Mouse (Mus musculus): ENCODE measurements around the gene Ccdc151. TPM values are rescaled to one million over a fixed set of nuclear protein-coding genes. Genes with fewer than 3 reads are reported as not detected.

Gene Ccdc151
- polyA plus RNA-seq, 1 experiment from 2014 or later = 2.6 TPM

- 67% methylated on average over 2 of the region's 2 CpGs for WGBS
- Histone ChIP-seq H3K36me3 (replicated peaks; ENCODE audit: control insufficient read depth, insufficient read depth, low read depth, low read length) (no peaks in the 10 kb centered on the region), H3K9ac (replicated peaks; ENCODE audit: low read length) (no peak overlapping the region), H3K27ac (replicated peaks; ENCODE audit: low read depth, low read length) (no peak overlapping the region), H3K4me1 (ENCODE audit: control insufficient read depth, insufficient read depth, low read length) (no peaks in the 10 kb centered on the region), H3K4me2 (ENCODE audit: low read depth, low read length) (no peak overlapping the region), H3K4me3 (ENCODE audit: low read depth, low read length) (no peak overlapping the region), H3K9me3 (replicated peaks; ENCODE audit: control insufficient read depth, low read length) (no peaks in the 10 kb centered on the region), H3K27me3 (ENCODE audit: control insufficient read depth, insufficient read depth, low read length) (no peaks in the 10 kb centered on the region)
- DNase-seq (ENCODE audit: low spot score) (no peak), ATAC-seq (replicated peaks; ENCODE audit: insufficient number of reproducible peaks, low FRiP score, low TSS enrichment, low read depth) (no peak)
These were observed 39.4 kb upstream of the Ccdc151 start for GRCm38 (mm10) chr9:22041832-22042231.

GRCm38 (mm10) chr9:22037826-22038225, 35.4 kb upstream of the Ccdc151 start:
- no peak for ATAC-seq (replicated peaks; ENCODE audit: insufficient number of reproducible peaks, low FRiP score, low TSS enrichment, low read depth)

GRCm38 (mm10) chr9:22035300-22036044, 33.0 kb upstream of the Ccdc151 start:
- Histone ChIP-seq H3K36me3 (replicated peaks; ENCODE audit: control insufficient read depth, insufficient read depth, low read depth, low read length) (no peaks in the 10 kb centered on the region), H3K9me3 (replicated peaks; ENCODE audit: control insufficient read depth, low read length) (no peaks in the 10 kb centered on the region; the same call in 1 of the 2 replicates), H3K4me2 (ENCODE audit: low read depth, low read length) (no peak overlapping the region), H3K27ac (replicated peaks; ENCODE audit: low read depth, low read length) (no peak overlapping the region), H3K4me3 (ENCODE audit: low read depth, low read length) (no peak overlapping the region), H3K4me1 (ENCODE audit: control insufficient read depth, insufficient read depth, low read length) (no peaks in the 10 kb centered on the region; the same call in 1 of the 2 replicates), H3K9ac (replicated peaks; ENCODE audit: low read length) (no peak overlapping the region), H3K27me3 (ENCODE audit: control insufficient read depth, insufficient read depth, low read length) (no peaks in the 10 kb centered on the region)
- peak; percentile 32 for DNase-seq (ENCODE audit: low spot score)
- 51% methylated on average over 6 of the region's 6 CpGs for WGBS
- ATAC-seq (replicated peaks; ENCODE audit: insufficient number of reproducible peaks, low FRiP score, low TSS enrichment, low read depth) = peak; percentile 67; the same call in 1 of the 2 replicates

More at GRCm38 (mm10) chr9:22037826-22038225, 35.4 kb upstream of the Ccdc151 start:
- H3K27me3 ChIP-seq (ENCODE audit: control insufficient read depth, insufficient read depth, low read length) = no peaks in the 10 kb centered on the region
- DNase-seq (ENCODE audit: low spot score) = no peak
- H3K4me1 ChIP-seq (ENCODE audit: control insufficient read depth, insufficient read depth, low read length) = no peaks in the 10 kb centered on the region; the same call in 1 of the 2 replicates
- H3K9me3 ChIP-seq (replicated peaks; ENCODE audit: control insufficient read depth, low read length) = no peaks in the 10 kb centered on the region; the same call in 1 of the 2 replicates
- no peak overlapping the region for H3K4me3 ChIP-seq (ENCODE audit: low read depth, low read length)
- 76% methylated on average over 10 of the region's 10 CpGs for WGBS
- H3K27ac ChIP-seq (replicated peaks; ENCODE audit: low read depth, low read length) = no peak overlapping the region
- no peak overlapping the region for H3K9ac ChIP-seq (replicated peaks; ENCODE audit: low read length)
- H3K36me3 ChIP-seq (replicated peaks; ENCODE audit: control insufficient read depth, insufficient read depth, low read depth, low read length) = no peaks in the 10 kb centered on the region
- H3K4me2 ChIP-seq (ENCODE audit: low read depth, low read length) = no peak overlapping the region

GRCm38 (mm10) chr9:22030386-22030785, 28.0 kb upstream of the Ccdc151 start:
- no peaks in the 10 kb centered on the region for H3K27me3 ChIP-seq (ENCODE audit: control insufficient read depth, insufficient read depth, low read length)
- no peaks in the 10 kb centered on the region for H3K36me3 ChIP-seq (replicated peaks; ENCODE audit: control insufficient read depth, insufficient read depth, low read depth, low read length)
- H3K4me3 ChIP-seq (ENCODE audit: low read depth, low read length) = no peak overlapping the region
- H3K9ac ChIP-seq (replicated peaks; ENCODE audit: low read length) = no peak overlapping the region
- DNase-seq (ENCODE audit: low spot score) = no peak
- no peaks in the 10 kb centered on the region for H3K4me1 ChIP-seq (ENCODE audit: control insufficient read depth, insufficient read depth, low read length)
- no peak overlapping the region for H3K4me2 ChIP-seq (ENCODE audit: low read depth, low read length)
- 90% methylated on average over 9 of the region's 9 CpGs for WGBS
- no peak for ATAC-seq (replicated peaks; ENCODE audit: insufficient number of reproducible peaks, low FRiP score, low TSS enrichment, low read depth)
- H3K9me3 ChIP-seq (replicated peaks; ENCODE audit: control insufficient read depth, low read length) = no peaks in the 10 kb centered on the region; the same call in 1 of the 2 replicates
- no peak overlapping the region for H3K27ac ChIP-seq (replicated peaks; ENCODE audit: low read depth, low read length)

- Histone ChIP-seq H3K27ac (replicated peaks; ENCODE audit: low read depth, low read length) (no peak overlapping the region), H3K9me3 (replicated peaks; ENCODE audit: control insufficient read depth, low read length) (no peaks in the 10 kb centered on the region), H3K36me3 (replicated peaks; ENCODE audit: control insufficient read depth, insufficient read depth, low read depth, low read length) (no peaks in the 10 kb centered on the region), H3K4me2 (ENCODE audit: low read depth, low read length) (no peak overlapping the region), H3K27me3 (ENCODE audit: control insufficient read depth, insufficient read depth, low read length) (no peaks in the 10 kb centered on the region), H3K4me3 (ENCODE audit: low read depth, low read length) (no peak overlapping the region), H3K9ac (replicated peaks; ENCODE audit: low read length) (no peak overlapping the region), H3K4me1 (ENCODE audit: control insufficient read depth, insufficient read depth, low read length) (no peaks in the 10 kb centered on the region)
- DNase-seq (ENCODE audit: low spot score) = no peak
- ATAC-seq (replicated peaks; ENCODE audit: insufficient number of reproducible peaks, low FRiP score, low TSS enrichment, low read depth) = peak; percentile 48
- WGBS = 41% methylated on average over 7 of the region's 7 CpGs
These were observed 26.0 kb upstream of the Ccdc151 start for GRCm38 (mm10) chr9:22028467-22028866.

GRCm38 (mm10) chr9:22024592-22024991, 22.2 kb upstream of the Ccdc151 start:
- no peaks in the 10 kb centered on the region for H3K36me3 ChIP-seq (replicated peaks; ENCODE audit: control insufficient read depth, insufficient read depth, low read depth, low read length)
- no peak overlapping the region for H3K9ac ChIP-seq (replicated peaks; ENCODE audit: low read length)
- no peaks in the 10 kb centered on the region for H3K27me3 ChIP-seq (ENCODE audit: control insufficient read depth, insufficient read depth, low read length)
- WGBS = 44% methylated on average over 8 of the region's 8 CpGs
- H3K4me3 ChIP-seq (ENCODE audit: low read depth, low read length) = no peak overlapping the region
- H3K27ac ChIP-seq (replicated peaks; ENCODE audit: low read depth, low read length) = no peak overlapping the region
- no peak overlapping the region for H3K4me2 ChIP-seq (ENCODE audit: low read depth, low read length)
- DNase-seq (ENCODE audit: low spot score) = no peak
- no peaks in the 10 kb centered on the region for H3K9me3 ChIP-seq (replicated peaks; ENCODE audit: control insufficient read depth, low read length)
- ATAC-seq (replicated peaks; ENCODE audit: insufficient number of reproducible peaks, low FRiP score, low TSS enrichment, low read depth) = no peak
- H3K4me1 ChIP-seq (ENCODE audit: control insufficient read depth, insufficient read depth, low read length) = no peaks in the 10 kb centered on the region

- DNase-seq (ENCODE audit: low spot score) (no peak), ATAC-seq (replicated peaks; ENCODE audit: insufficient number of reproducible peaks, low FRiP score, low TSS enrichment, low read depth) (no peak)
- H3K4me1 ChIP-seq (ENCODE audit: control insufficient read depth, insufficient read depth, low read length) = no peaks in the 10 kb centered on the region
- no peaks in the 10 kb centered on the region for H3K9me3 ChIP-seq (replicated peaks; ENCODE audit: control insufficient read depth, low read length)
- H3K27me3 ChIP-seq (ENCODE audit: control insufficient read depth, insufficient read depth, low read length) = no peaks in the 10 kb centered on the region
- no peak overlapping the region for H3K4me2 ChIP-seq (ENCODE audit: low read depth, low read length)
- no peak overlapping the region for H3K27ac ChIP-seq (replicated peaks; ENCODE audit: low read depth, low read length)
- peaks cover 8% of the 10 kb centered on the region for H3K36me3 ChIP-seq (replicated peaks; ENCODE audit: control insufficient read depth, insufficient read depth, low read depth, low read length)
- 79% methylated on average over 7 of the region's 7 CpGs for WGBS
- no peak overlapping the region for H3K9ac ChIP-seq (replicated peaks; ENCODE audit: low read length)
- no peak overlapping the region for H3K4me3 ChIP-seq (ENCODE audit: low read depth, low read length)
These were observed 14.9 kb upstream of the Ccdc151 start for GRCm38 (mm10) chr9:22017208-22017825.

GRCm38 (mm10) chr9:22016245-22016644, 13.8 kb upstream of the Ccdc151 start:
- 66% methylated on average over 10 of the region's 10 CpGs for WGBS
- H3K27me3 ChIP-seq (ENCODE audit: control insufficient read depth, insufficient read depth, low read length) = no peaks in the 10 kb centered on the region
- no peak overlapping the region for H3K9ac ChIP-seq (replicated peaks; ENCODE audit: low read length)
- H3K4me3 ChIP-seq (ENCODE audit: low read depth, low read length) = no peak overlapping the region
- no peak for DNase-seq (ENCODE audit: low spot score)
- no peak overlapping the region for H3K4me2 ChIP-seq (ENCODE audit: low read depth, low read length)
- no peaks in the 10 kb centered on the region for H3K4me1 ChIP-seq (ENCODE audit: control insufficient read depth, insufficient read depth, low read length)
- peaks cover 13% of the 10 kb centered on the region for H3K36me3 ChIP-seq (replicated peaks; ENCODE audit: control insufficient read depth, insufficient read depth, low read depth, low read length)
- H3K9me3 ChIP-seq (replicated peaks; ENCODE audit: control insufficient read depth, low read length) = no peaks in the 10 kb centered on the region
- no peak overlapping the region for H3K27ac ChIP-seq (replicated peaks; ENCODE audit: low read depth, low read length)
- no peak for ATAC-seq (replicated peaks; ENCODE audit: insufficient number of reproducible peaks, low FRiP score, low TSS enrichment, low read depth)
